Mouse (Mus musculus): ENCODE measurements around the gene Olfr49. TPM values are rescaled to one million over a fixed set of nuclear protein-coding genes. Genes with fewer than 3 reads are reported as not detected.
"Not testable (repeated sequence)": the region's sequence is repeated elsewhere in the genome, so short reads cannot be mapped to it uniquely, and the experiment has no call there.

The Olfr49 gene
- total RNA-seq, 1 experiment, result not detected

GRCm38 (mm10) chr14:54232811-54233558 lies 51.8 kb downstream of the Olfr49 start:
- Histone ChIP-seq H3K9ac (ENCODE audit: insufficient read depth, low read depth, low read length, poor library complexity, severe bottlenecking) (peak overlapping the region; percentile 56; the same call in 1 of the 2 replicates), H3K27ac (ENCODE audit: insufficient read depth, low read depth, low read length, poor library complexity, severe bottlenecking) (peak overlapping the region; percentile 33; the same call in 1 of the 2 replicates), H3K9me3 (ENCODE audit: control insufficient read depth, insufficient read depth, low read depth, low read length) (no peaks in the 10 kb centered on the region), H3K4me1 (ENCODE audit: control insufficient read depth in 2 of 2, insufficient read depth in 2 of 2, low read length in 2 of 2, poor library complexity in 1 of 2) (peaks cover 7 to 21% of the 10 kb centered on the region in 2 experiments; a peak in 3 of 4 replicates), H3K4me3 (ENCODE audit: insufficient read depth in 1 of 2, low read depth in 1 of 2, low read length in 2 of 2, poor library complexity in 1 of 2, severe bottlenecking in 1 of 2) (peak overlapping the region; percentile 52 to 66; a peak in 3 of 4 replicates), H3K36me3 (ENCODE audit: control insufficient read depth, insufficient read depth, low read length, poor library complexity, severe bottlenecking) (peaks cover 6% of the 10 kb centered on the region; the same call in 1 of the 2 replicates)
- in situ Hi-C loops (cut with MboI; ENCODE audit: low sequenced_read_pairs in 2 of 2, unreplicated experiment in 2 of 2), result no loop called here
- TF ChIP-seq MAFK (IDR thresholded peaks at IDR 0.05; ENCODE audit: insufficient read depth, low read depth, low read length) (no peak), ZC3H11A (IDR thresholded peaks at IDR 0.05; ENCODE audit: borderline replicate concordance, low read depth, low read length) (no peak), ZNF384 (IDR thresholded peaks at IDR 0.05; ENCODE audit: low read depth, low read length) (no peak), CHD2 (IDR thresholded peaks at IDR 0.05; ENCODE audit: low read depth, low read length) (no peak), HCFC1 (IDR thresholded peaks at IDR 0.05; ENCODE audit: borderline replicate concordance, insufficient read depth, low read length) (no peak)
- DNase-seq (ENCODE audit: low read depth, low spot score), result no peak

GRCm38 (mm10) chr14:54232143-54232542 lies 52.6 kb downstream of the Olfr49 start:
- no peak overlapping the region for H3K27ac ChIP-seq (ENCODE audit: insufficient read depth, low read depth, low read length, poor library complexity, severe bottlenecking)
- TF ChIP-seq ZC3H11A (IDR thresholded peaks at IDR 0.05; ENCODE audit: borderline replicate concordance, low read depth, low read length) (no peak), MAFK (IDR thresholded peaks at IDR 0.05; ENCODE audit: insufficient read depth, low read depth, low read length) (no peak), HCFC1 (IDR thresholded peaks at IDR 0.05; ENCODE audit: borderline replicate concordance, insufficient read depth, low read length) (no peak), ZNF384 (IDR thresholded peaks at IDR 0.05; ENCODE audit: low read depth, low read length) (no peak), CHD2 (IDR thresholded peaks at IDR 0.05; ENCODE audit: low read depth, low read length) (no peak)
- no peak for DNase-seq (ENCODE audit: low read depth, low spot score)
- no peaks in the 10 kb centered on the region for H3K9me3 ChIP-seq (ENCODE audit: control insufficient read depth, insufficient read depth, low read depth, low read length)
- H3K4me3 ChIP-seq (ENCODE audit: insufficient read depth in 1 of 2, low read depth in 1 of 2, low read length in 2 of 2, poor library complexity in 1 of 2, severe bottlenecking in 1 of 2), result no peak overlapping the region
- in situ Hi-C loops (cut with MboI; ENCODE audit: low sequenced_read_pairs in 2 of 2, unreplicated experiment in 2 of 2), result no loop called here
- H3K36me3 ChIP-seq (ENCODE audit: control insufficient read depth, insufficient read depth, low read length, poor library complexity, severe bottlenecking), result peaks cover 6% of the 10 kb centered on the region; the same call in 1 of the 2 replicates
- H3K4me1 ChIP-seq (ENCODE audit: control insufficient read depth in 2 of 2, insufficient read depth in 2 of 2, low read length in 2 of 2, poor library complexity in 1 of 2), result peaks cover 7 to 24% of the 10 kb centered on the region in 2 experiments; a peak in 3 of 4 replicates
- no peak overlapping the region for H3K9ac ChIP-seq (ENCODE audit: insufficient read depth, low read depth, low read length, poor library complexity, severe bottlenecking)

GRCm38 (mm10) chr14:54231176-54231956 lies 53.4 kb downstream of the Olfr49 start:
- in situ Hi-C loops (cut with MboI; ENCODE audit: low sequenced_read_pairs in 2 of 2, unreplicated experiment in 2 of 2), result no loop called here
- no peak for TF ChIP-seq HCFC1 (IDR thresholded peaks at IDR 0.05; ENCODE audit: borderline replicate concordance, insufficient read depth, low read length)
- TF ChIP-seq ZNF384 (IDR thresholded peaks at IDR 0.05; ENCODE audit: low read depth, low read length), result no peak
- no peak for TF ChIP-seq ZC3H11A (IDR thresholded peaks at IDR 0.05; ENCODE audit: borderline replicate concordance, low read depth, low read length)
- TF ChIP-seq MAFK (IDR thresholded peaks at IDR 0.05; ENCODE audit: insufficient read depth, low read depth, low read length), result no peak
- TF ChIP-seq CHD2 (IDR thresholded peaks at IDR 0.05; ENCODE audit: low read depth, low read length), result no peak
- H3K9ac ChIP-seq (ENCODE audit: insufficient read depth, low read depth, low read length, poor library complexity, severe bottlenecking), result no peak overlapping the region

GRCm38 (mm10) chr14:54230638-54231150 lies 54.0 kb downstream of the Olfr49 start:
- DNase-seq (ENCODE audit: low read depth, low spot score), result no peak
- in situ Hi-C loops (cut with MboI; ENCODE audit: low sequenced_read_pairs in 2 of 2, unreplicated experiment in 2 of 2), result no loop called here
- Histone ChIP-seq H3K36me3 (ENCODE audit: control insufficient read depth, insufficient read depth, low read length, poor library complexity, severe bottlenecking) (peaks cover 4% of the 10 kb centered on the region; the same call in 1 of the 2 replicates), H3K27ac (ENCODE audit: insufficient read depth, low read depth, low read length, poor library complexity, severe bottlenecking) (no peak overlapping the region), H3K4me1 (ENCODE audit: control insufficient read depth in 2 of 2, insufficient read depth in 2 of 2, low read length in 2 of 2, poor library complexity in 1 of 2) (peaks cover 7 to 24% of the 10 kb centered on the region in 2 experiments; a peak in 3 of 4 replicates), H3K4me3 (ENCODE audit: insufficient read depth in 1 of 2, low read depth in 1 of 2, low read length in 2 of 2, poor library complexity in 1 of 2, severe bottlenecking in 1 of 2) (peak overlapping the region in 1 of 2 experiments; percentile 60; a peak in 1 of 4 replicates), H3K9me3 (ENCODE audit: control insufficient read depth, insufficient read depth, low read depth, low read length) (no peaks in the 10 kb centered on the region), H3K9ac (ENCODE audit: insufficient read depth, low read depth, low read length, poor library complexity, severe bottlenecking) (no peak overlapping the region)
- TF ChIP-seq ZC3H11A (IDR thresholded peaks at IDR 0.05; ENCODE audit: borderline replicate concordance, low read depth, low read length), result no peak
- no peak for TF ChIP-seq HCFC1 (IDR thresholded peaks at IDR 0.05; ENCODE audit: borderline replicate concordance, insufficient read depth, low read length)
- no peak for TF ChIP-seq ZNF384 (IDR thresholded peaks at IDR 0.05; ENCODE audit: low read depth, low read length)
- TF ChIP-seq MAFK (IDR thresholded peaks at IDR 0.05; ENCODE audit: insufficient read depth, low read depth, low read length), result no peak
- no peak for TF ChIP-seq CHD2 (IDR thresholded peaks at IDR 0.05; ENCODE audit: low read depth, low read length)

More at GRCm38 (mm10) chr14:54231176-54231956, 53.4 kb downstream of the Olfr49 start:
- Histone ChIP-seq H3K9me3 (ENCODE audit: control insufficient read depth, insufficient read depth, low read depth, low read length) (no peaks in the 10 kb centered on the region), H3K36me3 (ENCODE audit: control insufficient read depth, insufficient read depth, low read length, poor library complexity, severe bottlenecking) (peaks cover 4% of the 10 kb centered on the region; the same call in 1 of the 2 replicates), H3K27ac (ENCODE audit: insufficient read depth, low read depth, low read length, poor library complexity, severe bottlenecking) (no peak overlapping the region), H3K4me3 (ENCODE audit: insufficient read depth in 1 of 2, low read depth in 1 of 2, low read length in 2 of 2, poor library complexity in 1 of 2, severe bottlenecking in 1 of 2) (peak overlapping the region; percentile 48 to 60), H3K4me1 (ENCODE audit: control insufficient read depth in 2 of 2, insufficient read depth in 2 of 2, low read length in 2 of 2, poor library complexity in 1 of 2) (peaks cover 7 to 24% of the 10 kb centered on the region in 2 experiments; a peak in 3 of 4 replicates)
- no peak for DNase-seq (ENCODE audit: low read depth, low spot score)

GRCm38 (mm10) chr14:54229849-54230248 lies 54.9 kb downstream of the Olfr49 start:
- not testable (repeated sequence) for H3K4me3 ChIP-seq (ENCODE audit: insufficient read depth in 1 of 2, low read depth in 1 of 2, low read length in 2 of 2, poor library complexity in 1 of 2, severe bottlenecking in 1 of 2); DNase-seq (ENCODE audit: low read depth, low spot score); H3K9ac ChIP-seq (ENCODE audit: insufficient read depth, low read depth, low read length, poor library complexity, severe bottlenecking); H3K27ac ChIP-seq (ENCODE audit: insufficient read depth, low read depth, low read length, poor library complexity, severe bottlenecking); H3K9me3 ChIP-seq (ENCODE audit: control insufficient read depth, insufficient read depth, low read depth, low read length); H3K36me3 ChIP-seq (ENCODE audit: control insufficient read depth, insufficient read depth, low read length, poor library complexity, severe bottlenecking)
- in situ Hi-C loops (cut with MboI; ENCODE audit: low sequenced_read_pairs in 2 of 2, unreplicated experiment in 2 of 2), result loop anchor here in 1 of 2 experiments (10.0 kb wide), 1 partner anchor 165 kb away; no protein-coding TSS in a partner anchor
- peaks cover 7 to 25% of the 10 kb centered on the region in 2 experiments; a peak in 3 of 4 replicates for H3K4me1 ChIP-seq (ENCODE audit: control insufficient read depth in 2 of 2, insufficient read depth in 2 of 2, low read length in 2 of 2, poor library complexity in 1 of 2)

Data from ES-E14 (cell line).